Mouse (Mus musculus) v-Abl transformed pro-B cells (cell line): ENCODE measurements around the gene Aldh8a1.

Source experiments
- in situ Hi-C, 2 experiments: fragments of 400-800 bp; cut with MboI; formaldehyde crosslinking; loops; one replicate each; pipeline ENCODE4 v1.15.1; 2025; ENCODE audit not compliant: unreplicated experiment in 2 of 2

Gene Aldh8a1

GRCm38 (mm10) chr10:21376682-21377473, at the start of gene Aldh8a1:
TSS of gene Aldh8a1 (plus strand) at chr10:21377291.
- in situ Hi-C loops, result loop anchor here in 1 of 2 experiments (25.0 kb wide), 1 partner anchor 1710 kb away; no protein-coding TSS in a partner anchor

- in situ Hi-C loops, result no loop called here
These were observed 49.4 kb upstream of the Aldh8a1 start for GRCm38 (mm10) chr10:21327605-21328135.

GRCm38 (mm10) chr10:21334349-21335105, 42.6 kb upstream of the Aldh8a1 start:
- in situ Hi-C loops, result loop anchor here (5.0 to 10.0 kb wide), 5 partner anchors 180 to 1000 kb away; no protein-coding TSS in a partner anchor

GRCm38 (mm10) chr10:21335534-21335933, 41.6 kb upstream of the Aldh8a1 start:
- in situ Hi-C loops, result loop anchor here (5.0 to 10.0 kb wide), 5 partner anchors 181 to 1001 kb away; no protein-coding TSS in a partner anchor

DNA sequence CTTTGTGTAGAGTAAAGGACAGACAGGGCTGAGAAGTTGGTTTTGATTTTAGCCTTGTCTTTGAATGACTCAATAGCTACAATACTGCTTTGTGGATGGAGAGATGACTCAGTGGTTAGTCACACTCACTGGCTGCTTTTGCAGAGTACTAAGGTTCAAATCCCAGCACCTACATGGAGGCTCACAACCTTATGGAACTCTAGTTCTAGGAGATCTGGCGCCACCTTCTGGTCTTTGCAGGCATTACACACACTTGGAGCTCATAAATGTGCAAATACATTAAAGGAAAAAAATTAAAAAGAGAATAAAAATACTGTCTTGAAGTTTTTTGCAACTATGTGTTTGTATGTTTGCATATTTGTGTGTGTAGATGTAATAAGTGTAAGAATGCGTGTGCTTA, 39.9 kb upstream of the Aldh8a1 start:
- in situ Hi-C loops, result loop anchor here (5.0 to 10.0 kb wide), 5 partner anchors 182 to 1002 kb away; no protein-coding TSS in a partner anchor

GRCm38 (mm10) chr10:21341706-21342105, 35.4 kb upstream of the Aldh8a1 start:
- in situ Hi-C loops, result no loop called here

DNA sequence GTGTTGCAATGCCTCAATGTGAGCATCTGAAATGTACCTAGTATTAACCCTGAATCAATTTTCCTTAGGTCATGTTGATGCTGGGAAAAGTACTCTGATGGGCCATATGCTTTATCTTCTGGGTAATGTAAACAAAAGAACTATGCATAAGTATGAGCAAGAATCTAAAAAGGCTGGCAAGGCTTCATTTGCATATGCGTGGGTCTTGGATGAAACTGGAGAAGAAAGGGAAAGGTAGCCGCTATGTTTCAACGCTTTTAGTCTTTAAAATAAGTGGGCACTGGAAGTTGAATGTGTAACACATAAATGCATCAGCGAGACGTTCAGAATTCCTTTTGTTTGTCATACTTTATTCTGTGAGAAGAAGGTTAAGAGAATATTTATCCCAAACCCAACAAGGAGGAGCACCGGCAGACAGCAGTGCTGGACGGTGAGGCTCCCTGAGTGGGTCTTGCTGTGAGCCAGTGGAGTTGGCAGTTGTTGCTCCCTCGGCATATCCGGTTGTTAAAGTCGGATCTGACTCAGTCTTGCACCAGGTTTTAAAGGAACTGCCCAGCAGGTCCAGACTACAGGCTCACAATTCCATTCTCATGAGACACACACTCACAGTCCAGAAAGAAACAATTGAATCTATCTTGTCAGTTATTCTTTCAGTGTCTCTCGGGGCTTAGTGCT, 34.6 kb upstream of the Aldh8a1 start:
- in situ Hi-C loops, result no loop called here

- in situ Hi-C loops, result no loop called here
These were observed 29.8 kb upstream of the Aldh8a1 start for GRCm38 (mm10) chr10:21347332-21347731.

DNA sequence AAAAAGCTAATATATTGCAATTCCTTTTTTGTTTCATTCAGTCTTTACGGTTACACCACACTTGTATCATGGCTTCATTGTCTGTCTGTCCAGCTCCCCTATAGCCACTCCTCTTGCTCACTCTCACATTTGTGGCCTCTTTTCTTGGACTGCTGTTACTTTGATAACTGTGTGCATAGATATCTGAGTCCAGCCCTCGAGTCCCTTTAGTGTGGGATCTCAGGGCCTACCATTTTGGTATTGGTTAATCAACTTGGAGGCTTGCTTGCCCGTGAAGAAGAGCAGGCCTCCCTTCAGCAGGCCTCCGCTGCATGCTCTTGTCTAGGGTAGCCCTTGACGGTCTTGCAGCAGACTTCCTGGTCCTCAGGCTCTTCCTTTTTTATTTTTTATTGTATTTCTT, 27.6 kb upstream of the Aldh8a1 start:
- in situ Hi-C loops, result no loop called here

GRCm38 (mm10) chr10:21349946-21350345, 27.1 kb upstream of the Aldh8a1 start:
- in situ Hi-C loops, result loop anchor here in 1 of 2 experiments (10.0 kb wide), 1 partner anchor 1015 kb away; no protein-coding TSS in a partner anchor

GRCm38 (mm10) chr10:21350531-21351515, 26.3 kb upstream of the Aldh8a1 start:
- in situ Hi-C loops, result loop anchor here in 1 of 2 experiments (10.0 kb wide), 1 partner anchor 1016 kb away; no protein-coding TSS in a partner anchor

GRCm38 (mm10) chr10:21351766-21352165, 25.3 kb upstream of the Aldh8a1 start:
- in situ Hi-C loops, result loop anchor here in 1 of 2 experiments (10.0 kb wide), 1 partner anchor 1017 kb away; no protein-coding TSS in a partner anchor

DNA sequence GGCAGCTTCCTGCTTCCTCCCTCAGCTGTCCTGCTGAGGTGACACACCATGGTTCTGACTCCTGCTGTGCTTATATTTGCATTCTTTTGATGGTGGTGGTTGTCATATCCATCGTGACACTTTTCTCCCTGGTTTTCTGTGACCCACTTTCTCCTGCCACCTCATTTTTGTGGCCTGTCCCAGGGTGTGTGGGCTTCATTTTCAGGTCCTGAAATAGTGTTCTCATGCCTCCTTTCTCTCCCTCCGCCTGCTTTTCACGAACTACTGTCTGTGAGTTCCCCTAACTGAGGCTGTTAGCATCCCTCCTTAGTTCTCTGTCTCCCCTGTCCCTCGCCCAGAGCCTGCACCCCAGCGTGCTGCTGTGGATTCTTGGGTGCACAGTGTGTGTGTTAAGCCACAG, 23.2 kb upstream of the Aldh8a1 start:
- in situ Hi-C loops, result loop anchor here in 1 of 2 experiments (10.0 kb wide), 1 partner anchor 1019 kb away; no protein-coding TSS in a partner anchor

DNA sequence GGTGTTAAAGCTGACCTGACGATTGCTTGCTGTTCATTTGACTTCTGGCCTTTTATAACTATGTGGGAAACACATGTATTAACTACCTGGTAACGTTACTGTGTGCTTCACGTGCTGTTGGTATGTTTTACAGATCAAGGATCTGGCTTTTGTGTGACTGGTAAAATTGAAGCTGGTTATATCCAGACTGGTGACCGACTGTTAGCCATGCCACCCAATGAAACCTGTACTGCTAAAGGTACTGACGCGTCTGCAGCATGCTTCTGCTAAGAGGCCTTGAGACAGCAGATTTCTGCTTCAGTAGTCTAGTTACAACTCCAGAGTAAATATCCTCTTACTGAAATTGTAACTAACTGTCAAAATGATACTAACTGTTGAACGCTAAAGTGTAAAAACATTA, 22.6 kb upstream of the Aldh8a1 start:
- in situ Hi-C loops, result loop anchor here in 1 of 2 experiments (10.0 kb wide), 1 partner anchor 1020 kb away; no protein-coding TSS in a partner anchor

GRCm38 (mm10) chr10:21357986-21358385, 19.1 kb upstream of the Aldh8a1 start:
- in situ Hi-C loops, result loop anchor here in 1 of 2 experiments (10.0 kb wide), 1 partner anchor 1023 kb away; no protein-coding TSS in a partner anchor

DNA sequence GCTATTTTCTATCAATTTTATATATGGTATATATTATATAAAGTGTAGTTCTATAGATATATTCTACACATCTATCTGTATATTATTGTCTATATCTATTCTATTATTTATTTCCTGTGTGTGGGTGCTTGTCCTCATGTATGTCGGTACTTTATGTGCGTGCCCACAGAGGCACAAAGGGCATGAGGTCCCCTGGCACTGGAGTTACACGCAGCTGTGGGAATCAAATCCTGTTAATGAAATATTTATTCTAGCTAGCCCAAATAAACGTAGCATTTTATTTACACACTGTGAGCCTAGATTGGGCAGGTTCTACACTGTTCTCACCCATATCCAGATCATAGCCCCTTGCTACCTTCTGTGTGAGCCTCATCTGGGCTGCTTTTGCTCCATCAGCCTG, 18.0 kb upstream of the Aldh8a1 start:
- in situ Hi-C loops, result loop anchor here in 1 of 2 experiments (10.0 kb wide), 1 partner anchor 1024 kb away; no protein-coding TSS in a partner anchor

- in situ Hi-C loops, result no loop called here
These were observed 15.2 kb upstream of the Aldh8a1 start for GRCm38 (mm10) chr10:21361871-21362270.

GRCm38 (mm10) chr10:21363297-21363696, 13.8 kb upstream of the Aldh8a1 start:
- in situ Hi-C loops, result no loop called here

DNA sequence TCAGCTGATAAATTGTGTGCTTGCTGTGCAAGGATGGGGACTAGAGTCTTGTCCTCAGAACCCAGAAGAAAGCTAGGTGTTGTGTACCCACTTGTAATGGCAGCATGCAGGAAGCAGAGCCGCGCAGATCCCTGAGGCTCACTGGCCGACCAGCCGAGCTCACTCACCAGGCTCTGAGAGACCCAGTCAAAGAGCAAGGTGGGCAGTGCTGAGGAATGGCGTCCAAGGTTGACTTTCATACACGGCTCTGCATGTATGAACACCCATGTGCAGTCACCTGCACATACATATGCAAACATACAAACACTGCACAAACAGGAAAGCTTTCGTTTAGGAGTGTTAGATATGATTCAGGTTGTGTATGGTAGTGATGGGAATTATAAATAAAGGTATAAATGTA, 12.1 kb upstream of the Aldh8a1 start:
- in situ Hi-C loops, result no loop called here
